Mouse (Mus musculus) brain, embryonic 14.5 days (tissue): ENCODE measurements at regions not wholly inside any gene's neighbourhood (a gene's known extent, or its start where the extent isn't known, plus 50 kb on each side); places are given as distances from the start of the nearest gene placed in this dataset.
A peak's percentile ranks its signal among the peaks of the same experiment; 100 is the strongest.

Experiments used
- DNase-seq: peaks from one replicate; pipeline ENCODE4 v3.0.0-alpha.2; 2011; ENCODE audit warnings: low read depth
- CTCF ChIP-seq: fragments of 200-500 bp; IDR thresholded peaks from 2 replicates; pipeline ENCODE4 v1.5.1; 2012; ENCODE audit warnings: inconsistent platforms, mild to moderate bottlenecking, moderate library complexity, borderline replicate concordance; ENCODE audit not compliant: insufficient read depth, insufficient read length; ENCODE audit errors: extremely low read depth
- POLR2A ChIP-seq: fragments of 200-500 bp; IDR thresholded peaks from 2 replicates; pipeline ENCODE4 v1.6.1; 2012; ENCODE audit warnings: mild to moderate bottlenecking, inconsistent platforms, borderline replicate concordance; ENCODE audit not compliant: poor library complexity, insufficient read depth, insufficient read length, severe bottlenecking; ENCODE audit errors: extremely low read depth

DNA sequence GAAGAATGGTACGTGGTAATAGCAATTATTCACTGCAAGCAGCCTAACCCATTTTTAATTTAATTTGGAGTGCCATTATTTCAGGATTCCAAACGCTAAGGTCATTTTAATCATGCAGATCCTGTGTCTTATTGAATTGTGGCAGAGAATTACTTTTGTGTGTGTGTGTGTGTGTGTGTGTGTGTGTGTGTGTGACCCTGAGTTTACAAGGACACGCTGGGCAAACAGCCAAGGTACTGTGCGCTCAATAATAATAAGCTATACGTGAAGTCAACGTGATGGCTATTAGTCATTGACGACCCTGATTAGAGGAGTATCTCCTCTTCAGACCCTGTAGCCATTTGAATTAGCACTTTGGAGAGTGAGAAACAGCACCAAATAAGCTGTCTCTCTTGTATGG, 144.1 kb downstream of the Klf7 start:
- TF ChIP-seq CTCF: no peak
- no peak for TF ChIP-seq POLR2A
- DNase-seq: peak; percentile 70

DNA sequence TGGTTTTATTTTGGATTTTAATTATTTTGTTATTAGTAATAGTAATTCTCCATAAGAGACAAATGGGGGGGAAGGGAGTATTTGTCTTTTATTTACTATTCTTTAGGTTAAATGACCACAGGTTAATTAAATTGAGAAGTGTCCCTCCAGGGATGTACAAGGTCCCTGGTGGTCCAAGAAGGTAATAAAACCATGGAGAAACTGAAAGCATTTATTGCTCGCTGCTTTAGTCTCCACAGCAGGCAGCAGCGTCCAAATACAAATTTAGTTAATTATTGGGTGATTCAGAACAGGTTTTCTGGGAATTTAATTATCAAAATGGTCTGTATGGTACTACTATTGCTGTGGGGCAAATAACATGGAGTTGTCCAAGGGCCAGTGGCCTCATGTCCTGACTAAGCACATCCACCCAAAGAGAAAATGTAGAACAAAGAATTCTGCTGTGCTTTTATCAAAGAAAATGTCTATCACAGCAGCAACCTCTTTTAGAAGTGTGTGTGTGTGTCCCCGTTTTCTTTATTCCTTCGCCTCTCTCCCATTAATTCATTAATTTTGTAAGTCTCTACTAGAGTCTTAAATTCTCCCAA, 144.7 kb downstream of the Klf7 start:
- TF ChIP-seq CTCF (no peak), POLR2A (no peak)
- peak; percentile 43 for DNase-seq

- DNase-seq: no peak
- no peak for TF ChIP-seq CTCF
- no peak for TF ChIP-seq POLR2A
These were observed 145.2 kb downstream of the Klf7 start for GRCm38 (mm10) chr1:63976862-63977261.

- TF ChIP-seq CTCF: no peak
- no peak for TF ChIP-seq POLR2A
- DNase-seq: no peak
These were observed 154.2 kb downstream of the Klf7 start for GRCm38 (mm10) chr1:63967849-63968248.

GRCm38 (mm10) chr1:63965446-63965845, 156.6 kb downstream of the Klf7 start:
- TF ChIP-seq CTCF: no peak
- TF ChIP-seq POLR2A: no peak
- DNase-seq: no peak

GRCm38 (mm10) chr1:63964519-63964918, 157.6 kb downstream of the Klf7 start:
- TF ChIP-seq POLR2A: no peak
- TF ChIP-seq CTCF: no peak

GRCm38 (mm10) chr1:63955701-63956355, 166.3 kb downstream of the Klf7 start:
- TF ChIP-seq POLR2A: no peak
- no peak for TF ChIP-seq CTCF
- no peak for DNase-seq

More at GRCm38 (mm10) chr1:63964519-63964918, 157.6 kb downstream of the Klf7 start:
- no peak for DNase-seq

- DNase-seq: no peak
- no peak for TF ChIP-seq POLR2A
- no peak for TF ChIP-seq CTCF
These were observed 167.1 kb downstream of the Klf7 start for GRCm38 (mm10) chr1:63954876-63955513.

- no peak for DNase-seq
- TF ChIP-seq POLR2A (no peak), CTCF (no peak)
These were observed 167.9 kb downstream of the Klf7 start for GRCm38 (mm10) chr1:63954172-63954571.

DNA sequence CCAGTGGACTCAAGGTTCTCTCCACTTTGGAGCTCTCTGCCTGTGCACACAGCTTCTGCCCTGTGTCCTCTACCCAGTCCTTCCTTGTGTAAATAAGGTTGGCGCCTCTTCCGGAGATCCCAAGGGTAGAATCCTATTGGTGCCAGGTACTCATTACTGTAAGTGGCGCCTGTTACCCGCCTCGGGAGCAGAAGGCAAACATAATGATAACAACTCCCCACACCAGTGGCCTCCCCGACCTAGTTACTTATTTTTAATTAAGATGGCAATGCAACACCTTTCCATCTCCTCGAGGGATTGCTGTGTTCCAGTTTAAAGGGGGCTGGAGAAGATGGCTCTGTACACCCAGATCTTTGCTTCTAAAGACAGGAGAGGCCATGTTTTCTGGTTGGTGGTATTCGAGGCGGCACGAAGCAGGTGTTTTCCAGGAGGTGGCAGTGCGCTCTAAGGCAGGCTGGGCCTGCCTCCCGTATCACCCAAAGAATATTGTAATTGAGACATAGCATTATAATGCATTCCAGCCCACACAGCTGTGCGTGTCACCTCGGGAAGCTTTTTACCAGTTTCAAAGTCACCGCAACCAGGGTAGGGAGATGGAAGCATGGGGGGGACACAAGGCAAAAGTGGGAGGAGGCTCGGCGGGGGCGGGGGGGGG, 168.7 kb downstream of the Klf7 start:
- peak; percentile 80 for TF ChIP-seq CTCF
- TF ChIP-seq POLR2A: no peak
- DNase-seq: peak; percentile 87

- TF ChIP-seq POLR2A (no peak), CTCF (no peak)
- no peak for DNase-seq
These were observed 170.4 kb downstream of the Klf7 start for GRCm38 (mm10) chr1:63951663-63952062.

DNA sequence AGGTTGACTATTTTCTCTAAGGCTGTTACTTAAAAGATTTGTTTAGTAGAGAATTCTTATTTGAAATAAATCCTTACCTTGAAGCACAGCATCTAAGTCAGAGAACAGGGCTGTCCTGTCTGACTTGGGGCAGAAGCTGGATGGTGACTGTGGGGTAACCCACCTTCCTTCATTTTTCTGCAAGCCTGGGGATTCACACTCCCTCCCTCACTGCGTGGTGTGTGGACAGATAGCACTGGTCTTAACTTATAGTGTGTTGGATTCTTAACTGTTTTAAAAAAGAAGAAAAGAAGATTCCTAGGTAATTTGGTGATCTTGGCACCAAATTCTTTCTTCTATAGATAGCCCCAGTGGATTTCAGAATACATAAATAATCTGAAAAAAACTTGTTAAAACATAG, 174.8 kb downstream of the Klf7 start:
- TF ChIP-seq POLR2A (no peak), CTCF (no peak)
- no peak for DNase-seq

GRCm38 (mm10) chr1:63946834-63947233, 175.2 kb downstream of the Klf7 start:
- TF ChIP-seq CTCF: no peak
- TF ChIP-seq POLR2A: no peak
- DNase-seq: no peak
